Mouse (Mus musculus) naive thymus-derived CD4-positive, alpha-beta T cell, adult 2 months (primary cell): Measurements from ENCODE around the gene Plxna4.
A peak's percentile ranks its signal among the peaks of the same experiment; 100 is the strongest.

Experiments used
- DNase-seq: peaks from one replicate; pipeline ENCODE4 v3.0.0-alpha.2; 2011; ENCODE audit warnings: low read depth

Gene Plxna4

DNA sequence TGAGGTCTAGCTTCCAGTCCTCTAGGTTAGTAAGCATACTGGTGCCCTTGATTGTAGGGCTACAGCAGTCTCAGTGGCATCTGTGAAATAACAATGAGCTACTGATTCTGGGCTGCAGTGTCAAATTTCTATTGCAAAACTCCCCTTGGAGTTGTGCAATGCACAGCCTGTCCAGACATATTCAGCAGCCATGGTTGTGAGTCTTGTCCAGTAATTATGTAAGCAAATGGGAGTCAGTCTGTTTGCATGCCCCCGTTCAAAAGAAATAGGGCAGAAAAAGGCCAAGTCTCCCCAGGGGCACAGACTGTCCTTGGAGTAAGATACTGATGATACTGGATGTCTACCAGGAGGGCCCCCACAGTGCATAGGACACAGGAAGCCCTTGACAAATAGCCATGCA, 420.3 kb downstream of the Plxna4 start:
- no peak for DNase-seq

DNA sequence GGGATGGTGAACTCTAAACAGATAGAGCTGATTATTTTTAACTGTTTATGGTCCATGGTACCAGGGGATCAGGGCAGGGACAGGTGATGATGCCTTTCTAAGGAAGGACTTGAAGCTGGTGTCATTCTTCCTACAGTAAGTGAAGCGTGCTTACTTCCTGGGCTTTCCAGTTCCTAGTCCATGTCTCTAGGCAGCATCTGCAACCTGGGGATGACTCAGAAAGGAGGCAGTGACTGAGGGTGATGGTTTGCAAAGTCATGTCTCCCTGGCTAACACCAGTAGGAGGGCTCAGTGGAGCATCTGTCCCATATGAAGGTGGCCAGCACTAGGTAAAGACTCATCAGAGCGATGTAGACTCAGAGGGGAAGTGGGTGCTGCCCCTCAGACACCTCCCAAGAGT, 427.6 kb downstream of the Plxna4 start:
- DNase-seq = no peak

DNA sequence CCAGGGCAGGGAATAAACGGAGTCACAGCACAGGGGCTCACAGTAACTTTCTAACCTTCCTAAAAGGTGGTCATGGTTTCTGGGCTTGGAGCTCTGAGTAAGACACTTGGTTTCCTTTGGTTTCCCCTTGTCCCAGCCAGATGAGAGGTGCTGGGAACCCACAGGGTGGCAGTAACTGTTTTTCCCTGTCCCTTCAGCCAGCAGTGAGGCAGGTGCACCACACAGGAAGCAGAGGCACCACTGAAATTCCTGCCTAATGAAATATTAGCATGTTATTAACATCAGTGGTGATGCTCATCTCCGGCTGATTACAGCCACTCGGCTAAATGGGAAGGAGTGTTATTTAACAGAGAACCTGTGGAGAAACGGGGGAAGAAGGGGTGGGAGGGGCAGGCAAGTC, 428.1 kb downstream of the Plxna4 start:
- DNase-seq = no peak

DNA sequence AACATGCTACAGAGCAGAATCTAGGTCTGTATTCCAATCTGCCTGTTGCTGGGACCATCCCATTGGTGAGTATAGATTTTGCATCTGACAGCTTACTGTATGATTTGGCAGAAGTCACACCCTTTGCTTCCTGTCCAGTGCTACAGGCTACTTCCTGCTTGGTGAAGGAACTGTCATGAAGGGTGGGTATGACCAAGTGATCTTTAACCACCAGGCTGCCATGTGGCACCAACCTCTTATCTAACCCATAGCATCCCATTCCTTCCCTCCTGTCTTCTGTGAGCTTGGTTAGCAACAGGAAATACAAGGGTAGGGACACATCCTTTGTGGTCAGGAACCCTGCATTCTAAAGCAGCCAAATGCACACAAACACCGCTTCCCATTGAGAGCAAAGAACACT, 429.6 kb downstream of the Plxna4 start:
- DNase-seq = peak; percentile 6

DNA sequence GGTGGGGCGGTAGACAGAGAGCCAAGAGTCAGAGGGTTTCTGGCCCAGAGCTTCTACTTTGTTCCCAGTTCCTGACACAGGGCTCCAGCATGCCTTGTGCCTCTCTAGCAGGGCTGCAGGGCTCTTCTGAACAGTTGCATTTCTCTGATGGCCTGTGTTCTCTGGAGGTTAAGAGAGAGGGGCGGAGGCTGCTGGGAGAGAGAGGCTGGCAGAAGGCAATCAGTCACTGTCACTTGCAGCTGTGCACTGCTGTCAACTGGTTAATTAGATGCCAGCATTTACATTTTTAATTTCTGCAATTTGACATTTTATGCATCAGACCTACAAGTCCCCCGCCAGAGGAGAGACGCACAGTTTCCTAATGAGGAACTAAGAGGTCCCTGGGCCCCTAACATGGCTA, 434.8 kb downstream of the Plxna4 start:
- DNase-seq = no peak

DNA sequence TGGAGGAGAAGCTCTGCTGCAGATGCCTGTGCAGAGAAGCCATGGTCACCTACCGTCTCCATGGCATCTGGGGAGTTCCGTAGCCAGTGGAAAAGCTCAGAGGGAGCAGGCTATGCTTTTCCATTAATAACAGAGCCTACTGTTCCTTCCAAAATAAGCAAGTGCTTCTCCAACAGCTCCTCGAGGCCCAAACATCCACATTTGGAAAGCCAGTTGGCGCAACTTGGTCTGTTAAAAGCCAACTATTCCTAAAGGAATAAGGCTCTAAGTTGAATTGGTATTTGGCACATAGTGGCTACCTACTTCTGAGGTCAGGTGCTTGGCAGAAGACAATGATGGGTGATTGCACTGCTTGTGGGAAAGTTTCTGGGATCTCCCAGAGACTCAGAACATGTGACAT, 437.2 kb downstream of the Plxna4 start:
- DNase-seq = no peak

DNA sequence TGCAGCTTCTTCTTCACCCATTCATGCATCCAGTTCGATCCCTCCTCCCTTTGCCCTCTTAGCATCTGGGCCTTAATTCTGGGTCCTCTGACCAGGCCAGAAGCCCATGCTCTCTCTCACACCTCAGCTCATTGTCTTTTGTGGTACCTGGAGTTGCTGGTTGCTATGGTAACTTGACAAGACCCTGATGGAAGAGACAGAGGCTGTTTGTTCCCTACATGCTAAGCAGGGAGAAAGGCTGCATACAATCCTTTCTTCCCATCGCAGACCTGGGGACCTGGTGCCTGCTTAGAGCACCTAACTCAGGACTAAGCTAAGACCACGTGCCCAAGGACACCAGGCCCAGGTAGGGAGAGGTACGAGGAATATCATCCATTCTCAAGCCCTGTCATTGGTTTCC, 443.2 kb downstream of the Plxna4 start:
- DNase-seq = no peak

DNA sequence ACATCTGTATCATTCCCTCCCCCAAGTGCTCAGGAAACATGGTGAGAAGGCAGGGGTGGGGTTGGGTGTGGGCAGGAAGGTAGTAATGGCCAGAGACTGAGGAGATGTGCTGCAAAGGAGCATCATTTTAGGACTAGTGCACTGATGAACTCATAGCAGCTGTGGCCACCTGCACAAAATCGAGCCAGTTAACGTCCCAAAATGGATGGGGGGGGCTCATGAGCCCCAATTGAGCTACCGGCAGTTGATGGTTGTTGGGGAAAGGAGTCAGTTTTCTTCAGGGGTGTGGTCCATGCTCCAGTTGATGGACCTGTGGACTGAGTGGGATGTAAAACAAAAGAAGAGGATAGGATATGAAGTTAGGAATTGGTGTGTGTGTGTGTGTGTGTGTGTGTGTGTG, 448.5 kb downstream of the Plxna4 start:
- no peak for DNase-seq

DNA sequence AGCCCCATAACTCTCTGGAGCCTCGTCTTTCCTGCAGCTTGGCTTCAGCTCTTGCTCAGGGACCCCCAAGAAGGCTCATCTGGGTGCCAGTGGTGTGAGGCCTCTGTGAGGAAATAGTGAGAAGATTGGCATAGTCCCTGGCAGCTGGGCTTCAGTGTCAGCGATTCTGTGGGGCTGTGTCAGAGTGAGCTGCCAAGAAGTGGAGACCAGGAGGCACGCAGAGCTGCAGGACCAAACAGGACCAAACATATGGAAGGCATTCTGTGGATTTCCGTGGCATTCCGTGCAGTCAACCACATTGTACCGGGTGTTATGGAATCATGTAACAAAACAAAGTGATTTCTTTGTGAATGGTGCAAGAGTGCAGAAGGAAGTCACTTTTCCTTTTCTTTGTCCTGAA, 461.1 kb downstream of the Plxna4 start:
- DNase-seq = no peak

DNA sequence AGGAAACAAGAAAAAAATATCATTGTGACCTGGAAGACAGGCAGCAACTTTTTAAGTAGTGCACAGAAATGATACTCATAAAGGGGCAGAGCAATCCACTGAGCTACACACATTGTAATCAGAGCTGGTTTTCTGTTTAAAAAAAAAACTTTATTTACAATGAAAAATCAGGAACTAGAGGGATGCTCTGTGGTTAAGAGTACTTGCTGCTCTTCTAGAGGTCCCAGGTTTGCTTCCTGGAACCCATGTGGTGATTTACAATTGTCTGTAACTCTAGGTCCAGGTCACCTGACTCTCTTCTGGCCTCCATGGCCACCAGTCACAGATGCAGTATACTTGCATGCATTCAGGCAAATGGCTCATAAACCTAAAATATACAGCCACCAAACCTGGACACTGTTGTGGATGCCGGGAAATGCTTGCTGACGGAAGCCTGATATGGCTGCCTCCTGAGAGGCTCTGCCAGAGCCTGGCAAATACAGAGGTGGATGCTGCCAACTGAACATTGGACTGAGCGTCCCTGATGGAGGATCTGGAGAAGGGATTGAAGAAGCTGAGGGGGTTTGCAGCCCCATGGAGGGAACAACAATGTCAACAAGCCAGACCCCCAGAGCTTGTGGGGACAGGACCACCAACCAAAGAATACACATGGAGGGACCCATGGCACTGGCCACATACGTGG, 465.3 kb downstream of the Plxna4 start:
- no peak for DNase-seq

DNA sequence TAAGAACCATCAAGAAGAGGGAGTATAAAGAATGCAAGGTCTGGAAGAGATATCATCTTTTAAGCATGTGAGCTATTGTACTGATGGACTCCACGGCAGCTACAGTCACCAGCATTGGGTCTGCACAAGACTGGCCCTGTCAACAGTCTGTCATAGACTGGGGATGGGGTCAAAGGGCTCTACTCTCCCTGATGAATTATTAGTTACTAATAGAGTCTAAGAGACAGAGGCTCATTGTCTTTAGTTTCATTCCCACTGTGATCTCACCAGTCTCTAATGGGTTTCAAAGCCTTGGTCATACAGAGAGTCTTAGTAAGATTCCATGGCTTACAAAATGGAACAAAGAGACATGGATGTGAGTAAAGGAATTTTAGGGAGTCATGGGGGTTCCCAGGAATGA, 467.1 kb downstream of the Plxna4 start:
- DNase-seq = no peak

DNA sequence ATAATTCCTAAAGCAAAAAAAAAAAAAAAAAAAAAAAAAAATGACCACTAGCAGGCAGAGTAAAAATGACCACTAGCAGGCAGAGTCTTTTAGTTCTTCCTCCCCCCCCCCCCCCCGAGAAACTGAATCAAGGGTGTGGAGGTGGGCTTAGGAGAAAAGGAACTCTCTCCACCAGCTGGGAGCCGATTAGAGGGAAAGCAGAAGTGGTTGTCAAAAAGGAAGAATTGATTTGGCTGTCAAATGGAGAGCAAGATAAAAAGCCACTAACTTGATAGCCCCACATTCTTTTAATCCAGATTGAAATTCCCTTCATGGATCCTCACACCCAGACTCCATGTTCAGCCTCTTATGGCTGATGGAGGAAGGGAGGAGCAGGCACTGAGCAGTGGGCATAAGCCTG, 478.8 kb downstream of the Plxna4 start:
- DNase-seq = no peak

DNA sequence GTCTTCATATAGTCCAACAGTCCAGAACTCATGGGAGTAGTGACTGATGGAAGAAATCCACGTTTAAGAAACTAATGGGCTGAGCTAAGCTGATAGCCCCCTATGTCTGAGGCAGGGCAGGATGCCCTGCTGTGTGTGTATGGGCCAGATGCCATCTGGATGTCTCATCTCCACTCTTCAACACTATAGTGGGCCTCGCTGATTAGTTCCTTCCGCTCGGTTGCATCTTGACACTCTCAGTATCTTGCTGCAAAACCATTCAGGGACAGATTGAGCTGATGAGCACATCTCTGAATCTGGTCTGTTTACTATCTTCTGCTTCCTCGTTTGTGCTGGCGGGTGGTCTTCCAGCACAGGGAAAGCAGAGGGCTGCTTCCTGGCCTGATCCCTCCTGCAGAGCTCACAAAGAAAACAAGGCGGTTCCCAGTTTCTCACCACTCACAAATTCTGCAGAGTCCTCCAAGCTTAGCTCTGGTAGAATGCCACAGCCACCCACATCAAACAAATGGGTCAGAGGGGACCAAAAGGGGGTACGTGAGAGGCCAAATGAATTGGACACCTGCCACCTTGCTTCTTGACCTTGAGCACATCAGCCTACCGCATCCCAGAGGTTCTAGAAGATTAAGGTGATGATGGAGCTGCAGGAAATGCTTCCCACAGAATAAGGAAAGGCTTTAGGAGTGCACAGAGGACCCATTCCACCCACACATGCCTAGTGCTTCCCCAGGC, 482.3 kb downstream of the Plxna4 start:
- no peak for DNase-seq
